Mouse (Mus musculus): Measurements from ENCODE around the gene Vps8. TPM values are rescaled to one million over a fixed set of nuclear protein-coding genes. Genes with fewer than 3 reads are reported as not detected.
"Not testable (repeated sequence)": the region's sequence is repeated elsewhere in the genome, so short reads cannot be mapped to it uniquely, and the experiment has no call there.

The Vps8 gene
- polyA plus RNA-seq, 1 experiment from 2014 or later: 15.1 TPM

GRCm38 (mm10) chr16:21665423-21665986 lies 242.6 kb downstream of the Vps8 start:
- H3K36me3 ChIP-seq (ENCODE audit: control insufficient read depth, insufficient read depth, low read length): no peaks in the 10 kb centered on the region
- H3K4me3 ChIP-seq (ENCODE audit: low read depth, low read length): no peak overlapping the region
- 22% methylated on average over 4 of the region's 4 CpGs for WGBS
- no peak overlapping the region for H3K27ac ChIP-seq (replicated peaks; ENCODE audit: low read depth, low read length)
- H3K4me1 ChIP-seq (ENCODE audit: control insufficient read depth, insufficient read depth, low read length): no peaks in the 10 kb centered on the region
- ATAC-seq (ENCODE audit: insufficient number of reproducible peaks, low FRiP score, low TSS enrichment, low read depth) (no peak), DNase-seq (ENCODE audit: low spot score) (no peak)
- H3K9ac ChIP-seq (ENCODE audit: low read length): no peak overlapping the region
- peaks cover 8% of the 10 kb centered on the region; the same call in 1 of the 2 replicates for H3K27me3 ChIP-seq (ENCODE audit: control insufficient read depth, insufficient read depth, low read length)
- H3K4me2 ChIP-seq (ENCODE audit: low read depth, severe bottlenecking): no peak overlapping the region
- H3K9me3 ChIP-seq (ENCODE audit: control insufficient read depth, low read length): no peaks in the 10 kb centered on the region

- DNase-seq (ENCODE audit: low spot score) (no peak), ATAC-seq (ENCODE audit: insufficient number of reproducible peaks, low FRiP score, low TSS enrichment, low read depth) (no peak)
- Histone ChIP-seq H3K27me3 (ENCODE audit: control insufficient read depth, insufficient read depth, low read length) (no peaks in the 10 kb centered on the region), H3K36me3 (ENCODE audit: control insufficient read depth, insufficient read depth, low read length) (no peaks in the 10 kb centered on the region), H3K27ac (replicated peaks; ENCODE audit: low read depth, low read length) (no peak overlapping the region), H3K4me2 (ENCODE audit: low read depth, severe bottlenecking) (no peak overlapping the region), H3K4me1 (ENCODE audit: control insufficient read depth, insufficient read depth, low read length) (no peaks in the 10 kb centered on the region), H3K4me3 (ENCODE audit: low read depth, low read length) (no peak overlapping the region), H3K9me3 (ENCODE audit: control insufficient read depth, low read length) (no peaks in the 10 kb centered on the region), H3K9ac (ENCODE audit: low read length) (no peak overlapping the region)
- WGBS: 88% methylated on average over 4 of the region's 4 CpGs
Observed at GRCm38 (mm10) chr16:21671878-21672277, 249.0 kb downstream of the Vps8 start.

- not testable (repeated sequence) for H3K4me1 ChIP-seq (ENCODE audit: control insufficient read depth, insufficient read depth, low read length); H3K27me3 ChIP-seq (ENCODE audit: control insufficient read depth, insufficient read depth, low read length); H3K36me3 ChIP-seq (ENCODE audit: control insufficient read depth, insufficient read depth, low read length); H3K9ac ChIP-seq (ENCODE audit: low read length); DNase-seq (ENCODE audit: low spot score); H3K27ac ChIP-seq (replicated peaks; ENCODE audit: low read depth, low read length); H3K4me3 ChIP-seq (ENCODE audit: low read depth, low read length); H3K4me2 ChIP-seq (ENCODE audit: low read depth, severe bottlenecking); ATAC-seq (ENCODE audit: insufficient number of reproducible peaks, low FRiP score, low TSS enrichment, low read depth); H3K9me3 ChIP-seq (ENCODE audit: control insufficient read depth, low read length)
Observed at GRCm38 (mm10) chr16:21673046-21673445, 250.1 kb downstream of the Vps8 start.

DNA sequence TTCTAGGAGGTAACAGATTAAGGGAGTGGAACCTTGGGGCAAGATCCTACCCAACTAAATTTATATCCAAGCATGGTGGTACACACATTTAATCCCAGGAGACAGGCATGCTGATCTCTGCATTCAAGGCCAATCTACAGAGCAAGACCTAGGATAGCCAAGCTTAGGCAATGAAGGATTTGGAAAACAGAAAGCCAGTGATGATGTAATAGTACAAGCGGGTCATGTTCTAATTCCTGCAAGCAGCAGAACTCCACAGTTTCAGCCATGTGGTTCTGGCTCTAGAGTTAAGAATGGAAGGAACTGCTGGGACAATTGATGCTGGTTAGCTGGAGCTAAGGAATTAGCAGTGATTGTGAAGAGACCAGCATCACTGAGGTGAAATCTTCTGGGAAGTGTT lies 250.7 kb downstream of the Vps8 start:
- H3K4me3 ChIP-seq (ENCODE audit: low read depth, low read length); H3K9me3 ChIP-seq (ENCODE audit: control insufficient read depth, low read length); H3K9ac ChIP-seq (ENCODE audit: low read length); H3K4me2 ChIP-seq (ENCODE audit: low read depth, severe bottlenecking); DNase-seq (ENCODE audit: low spot score); H3K4me1 ChIP-seq (ENCODE audit: control insufficient read depth, insufficient read depth, low read length); H3K36me3 ChIP-seq (ENCODE audit: control insufficient read depth, insufficient read depth, low read length); ATAC-seq (ENCODE audit: insufficient number of reproducible peaks, low FRiP score, low TSS enrichment, low read depth); H3K27me3 ChIP-seq (ENCODE audit: control insufficient read depth, insufficient read depth, low read length); H3K27ac ChIP-seq (replicated peaks; ENCODE audit: low read depth, low read length): not testable (repeated sequence)
- WGBS: 97% methylated on average over 1 of the region's 1 CpGs

- Histone ChIP-seq H3K27me3 (ENCODE audit: control insufficient read depth, insufficient read depth, low read length) (no peaks in the 10 kb centered on the region), H3K4me3 (ENCODE audit: low read depth, low read length) (no peak overlapping the region), H3K4me2 (ENCODE audit: low read depth, severe bottlenecking) (no peak overlapping the region), H3K36me3 (ENCODE audit: control insufficient read depth, insufficient read depth, low read length) (no peaks in the 10 kb centered on the region), H3K9me3 (ENCODE audit: control insufficient read depth, low read length) (no peaks in the 10 kb centered on the region), H3K4me1 (ENCODE audit: control insufficient read depth, insufficient read depth, low read length) (no peaks in the 10 kb centered on the region), H3K27ac (replicated peaks; ENCODE audit: low read depth, low read length) (no peak overlapping the region), H3K9ac (ENCODE audit: low read length) (no peak overlapping the region)
- 91% methylated on average over 7 of the region's 7 CpGs for WGBS
- DNase-seq (ENCODE audit: low spot score) (no peak), ATAC-seq (ENCODE audit: insufficient number of reproducible peaks, low FRiP score, low TSS enrichment, low read depth) (no peak)
Observed at GRCm38 (mm10) chr16:21676791-21677190, 253.9 kb downstream of the Vps8 start.

DNA sequence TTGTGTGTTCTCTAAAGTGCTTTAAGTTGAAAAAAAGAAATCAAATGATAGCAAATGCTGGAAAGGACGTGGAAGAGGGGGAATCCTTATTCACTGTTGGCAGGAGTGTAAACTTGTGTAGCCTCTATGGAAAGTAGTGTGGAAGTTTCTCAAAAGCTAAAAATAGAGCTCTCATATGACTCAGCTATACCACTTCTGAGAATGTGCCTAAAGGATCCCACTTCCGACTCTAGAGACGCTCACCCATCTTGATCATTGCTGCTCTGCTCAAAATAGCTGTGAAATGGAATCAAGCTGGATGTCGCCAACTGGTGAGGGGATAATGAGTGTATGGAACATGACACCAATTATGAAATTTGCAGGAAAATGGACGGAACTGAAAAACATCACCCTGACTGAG lies 264.5 kb downstream of the Vps8 start:
- H3K9me3 ChIP-seq (ENCODE audit: control insufficient read depth, low read length): no peaks in the 10 kb centered on the region
- WGBS: 91% methylated on average over 5 of the region's 5 CpGs
- H3K4me1 ChIP-seq (ENCODE audit: control insufficient read depth, insufficient read depth, low read length): no peaks in the 10 kb centered on the region
- no peaks in the 10 kb centered on the region for H3K36me3 ChIP-seq (ENCODE audit: control insufficient read depth, insufficient read depth, low read length)
- H3K9ac ChIP-seq (ENCODE audit: low read length): no peak overlapping the region
- no peak overlapping the region for H3K27ac ChIP-seq (replicated peaks; ENCODE audit: low read depth, low read length)
- ATAC-seq (ENCODE audit: insufficient number of reproducible peaks, low FRiP score, low TSS enrichment, low read depth) (no peak), DNase-seq (ENCODE audit: low spot score) (no peak)
- no peak overlapping the region for H3K4me2 ChIP-seq (ENCODE audit: low read depth, severe bottlenecking)
- no peak overlapping the region for H3K4me3 ChIP-seq (ENCODE audit: low read depth, low read length)
- no peaks in the 10 kb centered on the region for H3K27me3 ChIP-seq (ENCODE audit: control insufficient read depth, insufficient read depth, low read length)

GRCm38 (mm10) chr16:21689141-21689540 lies 266.2 kb downstream of the Vps8 start:
- Histone ChIP-seq H3K36me3 (ENCODE audit: control insufficient read depth, insufficient read depth, low read length) (no peaks in the 10 kb centered on the region), H3K27ac (replicated peaks; ENCODE audit: low read depth, low read length) (no peak overlapping the region), H3K4me3 (ENCODE audit: low read depth, low read length) (no peak overlapping the region), H3K4me2 (ENCODE audit: low read depth, severe bottlenecking) (no peak overlapping the region), H3K9ac (ENCODE audit: low read length) (no peak overlapping the region), H3K9me3 (ENCODE audit: control insufficient read depth, low read length) (no peaks in the 10 kb centered on the region), H3K27me3 (ENCODE audit: control insufficient read depth, insufficient read depth, low read length) (no peaks in the 10 kb centered on the region), H3K4me1 (ENCODE audit: control insufficient read depth, insufficient read depth, low read length) (no peaks in the 10 kb centered on the region)
- no peak for ATAC-seq (ENCODE audit: insufficient number of reproducible peaks, low FRiP score, low TSS enrichment, low read depth)
- WGBS: 87% methylated on average over 5 of the region's 5 CpGs
- no peak for DNase-seq (ENCODE audit: low spot score)

DNA sequence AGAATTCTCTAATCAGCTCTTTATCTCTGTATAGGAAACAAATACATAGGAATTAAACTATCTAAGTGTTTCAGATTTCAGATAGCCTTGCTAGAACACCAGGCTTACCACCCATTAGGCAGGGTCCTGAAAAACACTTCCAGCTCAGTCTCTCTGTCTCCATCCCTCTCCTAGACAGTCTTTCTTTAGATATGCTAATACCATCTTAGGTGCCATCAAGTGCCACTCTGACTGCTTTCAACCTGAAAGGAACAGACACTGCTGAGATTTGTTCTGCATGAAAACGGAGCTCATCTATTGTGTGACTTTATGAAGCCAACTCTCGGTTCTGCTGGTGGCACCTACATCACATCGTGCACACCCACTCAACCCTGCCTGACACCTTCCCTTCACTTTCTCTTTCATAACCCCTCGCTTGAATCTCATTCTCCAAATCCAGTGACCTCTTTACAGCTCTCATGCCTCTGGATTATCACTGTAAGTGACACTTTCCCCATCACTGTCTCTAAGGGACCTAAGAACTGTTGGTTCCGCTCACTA lies 267.4 kb downstream of the Vps8 start:
- Histone ChIP-seq H3K27ac (replicated peaks; ENCODE audit: low read depth, low read length) (no peak overlapping the region), H3K36me3 (ENCODE audit: control insufficient read depth, insufficient read depth, low read length) (no peaks in the 10 kb centered on the region), H3K4me2 (ENCODE audit: low read depth, severe bottlenecking) (no peak overlapping the region), H3K27me3 (ENCODE audit: control insufficient read depth, insufficient read depth, low read length) (no peaks in the 10 kb centered on the region), H3K4me3 (ENCODE audit: low read depth, low read length) (no peak overlapping the region), H3K9ac (ENCODE audit: low read length) (no peak overlapping the region), H3K4me1 (ENCODE audit: control insufficient read depth, insufficient read depth, low read length) (no peaks in the 10 kb centered on the region), H3K9me3 (ENCODE audit: control insufficient read depth, low read length) (no peaks in the 10 kb centered on the region)
- ATAC-seq (ENCODE audit: insufficient number of reproducible peaks, low FRiP score, low TSS enrichment, low read depth): no peak
- WGBS: 51% methylated on average over 5 of the region's 5 CpGs
- no peak for DNase-seq (ENCODE audit: low spot score)

GRCm38 (mm10) chr16:21693981-21694462 lies 271.1 kb downstream of the Vps8 start:
- ATAC-seq (ENCODE audit: insufficient number of reproducible peaks, low FRiP score, low TSS enrichment, low read depth): peak; percentile 78
- WGBS: 0% methylated on average over 45 of the region's 45 CpGs
- DNase-seq (ENCODE audit: low spot score): no peak
- H3K4me3 ChIP-seq (ENCODE audit: low read depth, low read length): peak overlapping the region; percentile 76
- no peaks in the 10 kb centered on the region for H3K36me3 ChIP-seq (ENCODE audit: control insufficient read depth, insufficient read depth, low read length)
- H3K27me3 ChIP-seq (ENCODE audit: control insufficient read depth, insufficient read depth, low read length): no peaks in the 10 kb centered on the region
- H3K9me3 ChIP-seq (ENCODE audit: control insufficient read depth, low read length): no peaks in the 10 kb centered on the region
- no peak overlapping the region for H3K27ac ChIP-seq (replicated peaks; ENCODE audit: low read depth, low read length)
- H3K4me2 ChIP-seq (ENCODE audit: low read depth, severe bottlenecking): peak overlapping the region; percentile 97
- H3K9ac ChIP-seq (ENCODE audit: low read length): peak overlapping the region; percentile 83
- no peaks in the 10 kb centered on the region for H3K4me1 ChIP-seq (ENCODE audit: control insufficient read depth, insufficient read depth, low read length)
